Mouse (Mus musculus) limb, embryonic 14.5 days (tissue): Measurements from ENCODE around the gene Camk2g. TPM values are rescaled to one million over a fixed set of nuclear protein-coding genes. Genes with fewer than 3 reads are reported as not detected.

Experiments
- ATAC-seq: fragments of 200-750 bp; cut with Nextera tagmentation; 2 replicates; pipeline ENCODE4 v1.8.0; 2017; ENCODE audit warnings: low read depth, moderate number of reproducible peaks, moderate TSS enrichment; ENCODE audit not compliant: low FRiP score
- DNase-seq: peaks from one replicate; pipeline ENCODE4 v3.0.0-alpha.2; 2015; ENCODE audit warnings: low spot score
- H3K27ac ChIP-seq: fragments of 300-500 bp; sonication (generic); replicated peaks from 2 replicates; pipeline ENCODE4 v1.5.1; 2014; ENCODE audit warnings: low read depth, mild to moderate bottlenecking, low read length, moderate library complexity, mixed read lengths
- H3K27me3 ChIP-seq: fragments of 300-500 bp; sonication (generic); 2 replicates; pipeline ENCODE4 v1.6.1; 2014; ENCODE audit warnings: low read length, mixed read lengths; ENCODE audit not compliant: control insufficient read depth, insufficient read depth
- H3K36me3 ChIP-seq: fragments of 300-500 bp; sonication (generic); 2 replicates; pipeline ENCODE4 v1.6.1; 2014; ENCODE audit warnings: mild to moderate bottlenecking, low read length, moderate library complexity, mixed read lengths; ENCODE audit not compliant: control insufficient read depth, insufficient read depth
- H3K4me1 ChIP-seq: fragments of 300-500 bp; sonication (generic); 2 replicates; pipeline ENCODE4 v1.6.1; 2014; ENCODE audit warnings: antibody characterized with exemption, low read length, mixed read lengths; ENCODE audit not compliant: control insufficient read depth, insufficient read depth
- H3K4me2 ChIP-seq: fragments of 300-500 bp; sonication (generic); replicated peaks from 2 replicates; pipeline ENCODE4 v1.6.1; 2014; ENCODE audit warnings: low read depth, mild to moderate bottlenecking, low read length, moderate library complexity; ENCODE audit not compliant: severe bottlenecking
- H3K4me3 ChIP-seq: fragments of 300-500 bp; sonication (generic); replicated peaks from 2 replicates; pipeline ENCODE4 v1.5.1; 2014; ENCODE audit warnings: low read length
- H3K9ac ChIP-seq: fragments of 300-500 bp; sonication (generic); 2 replicates; pipeline ENCODE4 v1.6.1; 2014; ENCODE audit warnings: mild to moderate bottlenecking, low read depth, low read length, moderate library complexity; ENCODE audit not compliant: severe bottlenecking
- H3K9me3 ChIP-seq: fragments of 300-500 bp; sonication (generic); 2 replicates; pipeline ENCODE4 v1.6.1; 2016; ENCODE audit warnings: low read length; ENCODE audit not compliant: control insufficient read depth
- POLR2A ChIP-seq: fragments of 200-500 bp; IDR thresholded peaks from 2 replicates; pipeline ENCODE4 v1.8.0; 2012; ENCODE audit warnings: inconsistent platforms, mild to moderate bottlenecking, moderate library complexity, borderline replicate concordance; ENCODE audit not compliant: insufficient read depth, insufficient read length; ENCODE audit errors: extremely low read depth
- WGBS: fragments of 180-500 bp; shearing (Covaris S2); extraction: QIAGEN DNeasy Blood & Tissue Kit; methylation state at CpG from one replicate; pipeline ENCODE4 v1.1.7; 2014; 5-methylcytosine and 5-hydroxymethylcytosine counted together
- polyA plus RNA-seq, 2 experiments: library from polyadenylated mRNA; depleted of rRNA in 1 of 2; stranded (reverse) in 1 of 2; unstranded in 1 of 2; fragments of >200 nt; fragmentation: Nextera tagmentation in 1 of 2; extraction: Ambion mirVana in 1 of 2; gene quantifications; 2 replicates each; pipeline versions ENCODE4 v1.2.1 to v1.2.3; 2012 to 2014

Camk2g gene
- polyA plus RNA-seq, 2 experiments: 58.4 to 60.5 TPM

DNA sequence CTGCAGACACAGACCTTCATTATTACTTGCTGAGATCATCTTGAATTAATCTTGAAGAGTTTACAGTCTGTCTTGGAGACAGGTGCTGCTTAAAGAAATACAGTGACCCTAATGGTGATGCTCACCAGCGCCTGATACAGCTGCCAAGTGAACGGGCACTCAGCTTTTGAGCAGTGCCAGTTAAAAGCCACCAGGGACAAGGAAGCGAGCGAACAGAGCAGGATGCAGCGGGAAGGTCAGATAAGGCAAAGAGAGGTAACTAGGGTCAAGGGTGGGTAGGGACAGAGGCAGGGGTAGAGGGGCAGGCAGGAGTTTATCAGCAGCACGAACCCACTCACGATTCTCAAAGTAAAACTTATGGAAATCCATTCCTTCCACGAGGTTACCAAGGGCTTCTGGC, 55.4 kb downstream of the Camk2g start:
- no peak for DNase-seq
- 78% methylated on average over 8 of the region's 8 CpGs for WGBS
- no peak overlapping the region for H3K4me3 ChIP-seq
- H3K4me2 ChIP-seq: no peak overlapping the region
- no peaks in the 10 kb centered on the region for H3K27me3 ChIP-seq
- H3K36me3 ChIP-seq: peaks cover 65% of the 10 kb centered on the region
- no peaks in the 10 kb centered on the region for H3K4me1 ChIP-seq
- H3K9me3 ChIP-seq: no peaks in the 10 kb centered on the region
- no peak overlapping the region for H3K9ac ChIP-seq
- TF ChIP-seq POLR2A: no peak
- no peak overlapping the region for H3K27ac ChIP-seq
- no peak for ATAC-seq

DNA sequence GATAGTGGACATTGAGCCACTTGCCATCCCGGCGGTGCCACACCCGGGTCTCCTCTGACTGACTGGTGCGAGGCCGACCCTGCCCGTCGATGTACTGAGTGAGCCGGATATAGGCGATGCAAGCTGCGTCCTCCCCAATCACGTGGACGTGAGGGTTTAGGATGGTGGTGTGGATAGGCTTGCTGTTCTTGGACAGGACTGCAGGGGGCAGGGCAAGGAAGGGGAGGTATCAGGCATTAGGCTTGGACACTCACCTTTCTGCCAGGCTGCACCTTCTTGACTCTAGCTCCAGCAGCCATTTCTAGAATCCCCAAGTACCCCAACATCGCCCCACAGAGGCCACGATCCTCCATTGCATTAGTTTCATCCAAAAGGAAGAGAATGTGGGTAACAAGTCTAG, 56.6 kb downstream of the Camk2g start:
- no peak for ATAC-seq

DNA sequence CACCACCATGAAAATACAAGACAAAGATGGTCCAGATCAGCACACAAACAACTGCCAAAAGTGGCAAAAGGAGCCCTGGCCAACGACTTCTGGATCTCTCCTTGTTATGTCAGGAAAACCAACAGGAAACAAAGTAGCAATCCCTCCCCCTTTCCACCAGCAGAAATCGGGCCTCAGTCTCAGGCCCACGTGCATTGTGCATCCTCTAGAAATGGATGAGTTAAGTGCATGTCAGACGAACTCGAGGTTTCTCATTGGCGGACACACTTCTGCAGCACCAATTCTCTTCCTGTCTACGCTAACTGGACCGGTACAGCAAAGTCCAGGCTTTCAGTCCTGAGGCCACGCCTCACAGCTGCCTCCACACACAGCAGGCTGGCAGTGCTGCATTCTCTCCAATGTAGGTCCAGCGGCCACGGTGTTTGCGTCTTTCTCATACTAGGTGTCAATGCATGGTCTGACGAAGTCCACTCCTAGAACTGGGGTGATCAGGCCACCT, 57.9 kb downstream of the Camk2g start:
- Histone ChIP-seq H3K27me3 (no peaks in the 10 kb centered on the region), H3K9ac (no peak overlapping the region), H3K27ac (no peak overlapping the region), H3K36me3 (peaks cover 55% of the 10 kb centered on the region), H3K4me1 (no peaks in the 10 kb centered on the region), H3K4me3 (no peak overlapping the region), H3K9me3 (no peaks in the 10 kb centered on the region), H3K4me2 (no peak overlapping the region)
- ATAC-seq (no peak), DNase-seq (no peak)
- no peak for TF ChIP-seq POLR2A
- WGBS: 92% methylated on average over 13 of the region's 13 CpGs

More for the DNA sequence above, 56.6 kb downstream of the Camk2g start:
- H3K27me3 ChIP-seq: no peaks in the 10 kb centered on the region
- H3K36me3 ChIP-seq: peaks cover 56% of the 10 kb centered on the region
- TF ChIP-seq POLR2A: no peak
- H3K9me3 ChIP-seq: no peaks in the 10 kb centered on the region
- WGBS: 57% methylated on average over 14 of the region's 14 CpGs
- no peak overlapping the region for H3K4me3 ChIP-seq
- H3K27ac ChIP-seq: no peak overlapping the region
- no peak overlapping the region for H3K4me2 ChIP-seq
- DNase-seq: no peak
- no peak overlapping the region for H3K9ac ChIP-seq
- no peaks in the 10 kb centered on the region for H3K4me1 ChIP-seq

DNA sequence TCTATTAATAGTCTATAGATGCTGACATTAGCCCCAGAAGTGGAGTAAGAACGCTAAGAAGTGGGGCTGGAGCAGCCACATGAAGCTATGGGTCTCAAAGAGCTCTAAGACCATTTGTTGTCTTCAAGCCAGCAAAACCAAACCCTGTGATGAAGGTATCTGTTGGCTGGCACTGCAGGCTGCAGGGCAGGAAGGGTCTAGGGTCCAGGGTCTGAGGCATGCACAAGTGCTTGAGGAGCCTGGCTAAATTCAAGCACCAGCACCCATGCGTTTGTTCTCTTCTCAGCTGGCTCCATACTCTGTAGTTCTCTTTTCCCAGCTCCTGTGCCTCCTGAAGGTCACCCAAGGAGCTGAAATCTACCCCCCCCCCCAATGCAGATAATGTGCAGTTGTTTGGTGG, 58.8 kb downstream of the Camk2g start:
- DNase-seq (no peak), ATAC-seq (no peak)
- no peak for TF ChIP-seq POLR2A
- no peaks in the 10 kb centered on the region for H3K27me3 ChIP-seq
- H3K4me2 ChIP-seq: peak overlapping the region; percentile 84
- peaks cover 59% of the 10 kb centered on the region for H3K36me3 ChIP-seq
- no peaks in the 10 kb centered on the region for H3K4me1 ChIP-seq
- H3K4me3 ChIP-seq: peak overlapping the region; percentile 80; the same call in 1 of the 2 replicates
- H3K27ac ChIP-seq: peak overlapping the region; percentile 43; the same call in 1 of the 2 replicates
- H3K9me3 ChIP-seq: no peaks in the 10 kb centered on the region
- H3K9ac ChIP-seq: no peak overlapping the region
- 65% methylated on average over 2 of the region's 2 CpGs for WGBS

DNA sequence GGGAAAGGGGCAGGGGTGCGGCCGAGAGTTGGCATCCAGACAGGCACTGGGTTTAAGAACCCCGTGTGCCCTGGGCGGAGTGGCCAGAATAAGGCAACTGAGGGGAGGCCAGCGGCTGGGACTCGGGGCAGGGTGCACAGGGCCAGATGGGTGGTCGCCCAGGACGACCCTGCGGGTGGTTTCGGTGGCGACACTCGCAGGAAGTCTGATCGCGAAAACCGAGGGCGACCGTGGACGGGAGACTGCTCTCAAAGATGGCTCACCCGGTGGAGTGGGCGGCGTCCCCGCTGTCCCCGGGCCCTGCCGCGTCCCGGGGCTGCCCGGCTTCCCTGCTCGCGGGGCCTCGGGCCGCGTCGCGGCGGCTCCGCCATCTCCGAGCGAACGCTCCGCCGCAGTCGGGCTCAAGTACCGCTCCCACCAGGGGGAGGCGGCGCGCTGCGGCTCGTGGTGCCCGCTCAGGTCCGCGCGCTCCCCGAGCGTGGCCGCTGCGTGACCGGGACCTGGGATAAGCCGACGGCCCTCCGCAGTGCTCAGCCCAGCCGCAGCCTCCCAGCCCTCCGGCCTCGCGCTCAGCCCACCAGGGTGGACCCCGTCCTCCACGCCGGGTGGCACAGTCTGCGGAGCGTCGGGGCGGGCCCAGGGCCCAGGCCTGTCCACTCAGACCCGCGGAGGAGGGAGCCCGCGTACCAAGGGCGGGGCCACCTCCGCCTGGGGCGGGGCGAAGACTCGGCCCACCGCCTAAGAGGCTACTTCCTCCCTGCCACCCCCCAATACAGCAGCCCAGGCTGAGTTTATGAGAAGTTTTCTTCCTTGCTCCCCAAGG, 59.7 kb downstream of the Camk2g start, which contains the start of gene Ndst2:
Gene Ndst2 (minus strand): TSS at position 611 of the 823 bp plus-strand sequence.
- peak within 1 kb of the TSS; percentile 84 for H3K4me2 ChIP-seq
- peak within 1 kb of the TSS; percentile 93 for H3K9ac ChIP-seq
- ATAC-seq (peak; percentile 98), DNase-seq (peak; percentile 91)
- 1% methylated on average over 44 of the region's 81 CpGs for WGBS
- peak within 1 kb of the TSS; percentile 80 for H3K4me3 ChIP-seq
- peak within 1 kb of the TSS; percentile 92 for H3K27ac ChIP-seq
- no peaks in the 10 kb centered on the region for H3K9me3 ChIP-seq
- H3K36me3 ChIP-seq: peaks cover 61% of the 10 kb centered on the region
- TF ChIP-seq POLR2A: peak; percentile 30; the same call in 1 of the 2 replicates
- H3K4me1 ChIP-seq: no peaks in the 10 kb centered on the region
- no peaks in the 10 kb centered on the region for H3K27me3 ChIP-seq
